Mouse (Mus musculus): Measurements from ENCODE around the gene Secisbp2l. TPM values are rescaled to one million over a fixed set of nuclear protein-coding genes. Genes with fewer than 3 reads are reported as not detected.

Gene Secisbp2l
- 2.8 and 3.2 TPM in 2 replicates for polyA plus RNA-seq (2012; rRNA removed)

GRCm38 (mm10) chr2:125782719-125783109 lies at the start of gene Secisbp2l:
Gene Secisbp2l, minus strand, starts transcription at chr2:125782870.

GRCm38 (mm10) chr2:125724086-125724430 lies 58.6 kb downstream of the Secisbp2l start, which contains the start of gene Shc4:
Gene Shc4, minus strand, starts transcription at chr2:125724148.

Other genes starting within 250 kb of the Secisbp2l start
- gene Cep152, start 157.8 kb downstream of the Secisbp2l start, polyA plus RNA-seq (2012; rRNA removed), result 3.2 and 3.3 TPM in 2 replicates
- 23.0 and 25.0 TPM in 2 replicates for gene Eid1, start 109.8 kb downstream of the Secisbp2l start, polyA plus RNA-seq (2012; rRNA removed)
- 0.57 and 0.62 TPM in 2 replicates for gene Shc4, start 58.7 kb downstream of the Secisbp2l start, polyA plus RNA-seq (2012; rRNA removed)
- gene Galk2, start 76.2 kb upstream of the Secisbp2l start, polyA plus RNA-seq (2012; rRNA removed), result 8.5 and 9.7 TPM in 2 replicates
- 38.5 and 43.5 TPM in 2 replicates for gene Cops2, start 76.3 kb upstream of the Secisbp2l start, polyA plus RNA-seq (2012; rRNA removed)

All from liver, embryonic 18 days (tissue).